Mouse (Mus musculus) yolk sac, embryonic 10.5 days (tissue): ENCODE data around the gene Gtf3c5.

Experiments used
- DNase-seq: peaks from one replicate; pipeline ENCODE4 v3.0.0-alpha.2; 2017; ENCODE audit warnings: low spot score

Gtf3c5 gene

DNA sequence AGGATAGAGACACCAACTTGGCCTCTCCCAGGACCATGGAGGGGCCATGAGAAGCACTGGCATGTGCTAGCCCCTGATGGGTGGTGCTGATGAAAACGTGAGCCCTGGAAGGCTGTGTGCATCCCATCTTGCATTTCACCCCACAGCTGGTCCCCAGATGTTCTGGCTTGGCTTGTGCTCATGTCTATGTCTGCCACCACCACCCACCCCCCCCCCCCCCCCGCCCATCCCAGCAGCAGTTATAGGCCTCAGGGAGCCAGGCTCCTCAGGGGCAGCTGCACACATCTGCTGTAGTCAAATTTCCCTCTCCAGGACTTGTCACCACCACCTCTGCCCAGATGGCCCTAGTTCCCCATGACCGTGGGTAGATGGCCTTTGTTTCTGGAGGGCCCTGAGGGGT is 13.6 kb downstream of the Gtf3c5 start:
- no peak for DNase-seq

DNA sequence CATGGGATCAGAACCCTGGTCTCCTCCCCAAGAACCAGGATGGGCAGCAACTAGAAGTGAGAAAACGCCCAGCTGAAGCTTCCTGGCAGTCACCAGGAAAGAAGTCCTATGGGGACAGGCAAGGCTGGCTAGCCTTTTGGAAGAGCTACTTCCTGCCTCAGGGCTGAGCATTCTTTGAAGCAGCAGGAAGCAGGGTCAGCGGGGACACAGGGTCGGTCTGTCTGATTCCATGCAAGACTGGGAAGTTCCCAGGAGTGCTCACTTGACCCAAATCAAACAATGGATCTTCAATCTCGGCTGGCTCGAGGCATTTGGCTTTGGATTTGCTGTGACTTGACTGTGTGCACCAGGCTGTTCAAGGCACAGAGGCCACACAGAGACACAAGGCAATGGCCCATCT is 17.0 kb downstream of the Gtf3c5 start:
- DNase-seq = no peak

DNA sequence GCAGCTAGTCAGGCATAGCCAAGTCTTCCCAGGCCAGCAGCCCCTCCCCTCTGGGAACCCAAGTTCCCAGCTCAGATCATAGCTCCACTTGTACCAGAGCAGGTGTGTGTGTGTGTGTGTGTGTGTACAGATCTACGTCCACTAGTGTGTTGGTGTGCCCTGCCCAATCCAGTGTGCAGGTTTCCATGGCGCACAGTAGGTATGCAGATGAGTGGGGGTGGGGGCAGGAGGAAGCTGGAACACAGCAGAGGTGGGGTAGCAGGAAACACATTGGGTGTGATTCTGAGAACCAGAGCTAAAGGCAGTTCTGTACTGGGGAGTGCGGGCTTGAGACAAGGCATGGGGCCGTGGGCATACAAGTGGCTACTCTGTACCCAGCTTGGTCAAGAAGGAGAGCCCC is 19.2 kb downstream of the Gtf3c5 start:
- DNase-seq = no peak

DNA sequence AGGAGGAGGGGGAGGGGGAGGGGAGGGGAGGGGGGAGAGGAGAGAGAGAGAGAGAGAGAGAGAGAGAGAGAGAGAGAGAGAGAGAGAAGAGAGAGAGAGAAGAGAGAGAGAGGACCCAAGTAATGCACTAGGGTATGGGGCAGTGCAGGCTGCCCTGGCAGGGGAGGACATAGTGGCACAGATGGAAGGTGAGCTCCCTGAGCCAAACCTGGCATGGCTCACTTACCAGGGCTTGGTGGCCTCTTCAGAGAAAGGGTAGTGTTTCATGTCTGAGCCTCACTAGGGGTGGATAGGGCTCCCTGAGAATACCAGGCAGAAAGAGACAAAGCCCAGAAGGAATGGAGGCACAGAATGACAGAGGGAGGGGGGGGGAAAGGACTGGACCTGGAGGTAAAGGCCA is 19.7 kb downstream of the Gtf3c5 start:
- no peak for DNase-seq

DNA sequence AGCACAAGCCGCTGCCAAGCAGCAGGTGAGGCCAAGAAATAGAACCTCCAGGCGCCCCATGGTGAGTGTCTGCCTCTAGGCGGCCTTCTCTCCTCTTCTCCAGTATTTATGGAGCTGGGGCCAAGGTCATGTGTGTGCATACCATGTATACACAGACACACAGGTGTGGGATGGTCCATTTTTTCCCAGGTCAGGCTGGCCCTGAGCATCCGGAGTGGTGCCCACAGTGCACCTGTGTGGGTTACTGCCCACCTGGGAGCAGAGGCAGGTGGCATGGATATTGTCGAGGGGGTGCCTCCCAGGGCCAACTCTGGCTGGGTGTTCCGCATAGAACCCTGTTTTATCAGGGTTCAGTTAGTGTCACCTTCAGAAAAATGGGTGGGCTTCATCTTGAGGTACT is 20.2 kb downstream of the Gtf3c5 start, which contains the start of gene Cel:
Gene Cel (minus strand): TSS at position 101 of the 400 bp plus-strand sequence.
- DNase-seq = no peak

DNA sequence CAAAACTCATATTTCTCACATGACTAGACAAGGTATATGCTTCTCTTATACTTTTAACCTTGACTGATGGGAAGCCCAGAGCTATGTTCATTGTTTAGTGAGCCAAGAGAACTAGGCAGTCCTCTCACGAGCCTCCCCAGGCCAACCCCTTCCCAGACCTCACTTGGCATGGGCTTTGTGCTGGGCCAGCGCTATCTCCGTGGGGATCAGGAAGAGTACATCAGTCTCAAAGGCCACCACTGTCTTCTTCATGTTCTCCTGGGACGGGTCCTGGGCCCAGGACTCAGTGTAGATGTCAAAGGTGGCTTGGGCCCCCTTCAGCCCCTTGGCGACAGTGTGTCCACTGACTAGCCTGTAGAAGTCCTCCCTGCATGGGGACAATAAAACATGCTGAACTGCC is 26.1 kb downstream of the Gtf3c5 start:
- no peak for DNase-seq

DNA sequence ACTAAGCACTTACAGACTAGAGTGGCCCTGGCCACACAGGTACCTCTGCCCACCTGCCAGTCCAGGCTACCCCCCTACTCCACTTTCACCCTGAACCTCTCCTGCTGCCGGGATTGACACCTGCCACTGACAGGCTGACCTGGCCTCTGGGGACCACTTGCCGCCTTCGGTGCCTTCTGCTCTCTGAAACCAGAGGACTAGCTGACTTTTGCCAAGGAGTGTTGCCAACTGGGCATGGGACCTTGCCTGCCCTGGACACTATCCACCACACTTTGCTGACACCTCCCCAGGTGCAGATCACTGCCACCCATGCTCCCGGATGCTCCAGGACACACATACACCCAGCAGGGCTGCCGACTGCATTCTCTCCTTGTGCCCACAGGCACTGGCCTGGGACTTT is 31.2 kb downstream of the Gtf3c5 start:
- no peak for DNase-seq

DNA sequence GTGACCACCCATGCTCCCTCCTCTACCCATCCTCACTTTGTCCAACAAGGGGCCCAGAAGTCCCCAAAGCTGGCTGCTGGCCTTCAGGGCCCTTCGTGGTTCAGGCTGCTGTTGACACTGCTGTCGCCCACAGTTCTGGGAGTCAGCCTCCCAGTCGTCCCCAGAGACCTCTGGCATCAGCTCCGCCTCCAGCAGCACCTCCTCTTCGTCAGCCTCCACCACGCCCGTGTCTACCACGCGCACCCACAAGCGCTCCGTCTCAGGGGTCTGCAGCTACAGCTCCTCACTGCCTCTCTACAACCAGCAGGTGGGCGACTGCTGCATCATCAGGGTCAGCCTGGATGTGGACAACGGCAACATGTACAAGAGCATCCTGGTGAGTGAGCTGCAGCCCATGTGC is 34.4 kb downstream of the Gtf3c5 start:
- DNase-seq = no peak

DNA sequence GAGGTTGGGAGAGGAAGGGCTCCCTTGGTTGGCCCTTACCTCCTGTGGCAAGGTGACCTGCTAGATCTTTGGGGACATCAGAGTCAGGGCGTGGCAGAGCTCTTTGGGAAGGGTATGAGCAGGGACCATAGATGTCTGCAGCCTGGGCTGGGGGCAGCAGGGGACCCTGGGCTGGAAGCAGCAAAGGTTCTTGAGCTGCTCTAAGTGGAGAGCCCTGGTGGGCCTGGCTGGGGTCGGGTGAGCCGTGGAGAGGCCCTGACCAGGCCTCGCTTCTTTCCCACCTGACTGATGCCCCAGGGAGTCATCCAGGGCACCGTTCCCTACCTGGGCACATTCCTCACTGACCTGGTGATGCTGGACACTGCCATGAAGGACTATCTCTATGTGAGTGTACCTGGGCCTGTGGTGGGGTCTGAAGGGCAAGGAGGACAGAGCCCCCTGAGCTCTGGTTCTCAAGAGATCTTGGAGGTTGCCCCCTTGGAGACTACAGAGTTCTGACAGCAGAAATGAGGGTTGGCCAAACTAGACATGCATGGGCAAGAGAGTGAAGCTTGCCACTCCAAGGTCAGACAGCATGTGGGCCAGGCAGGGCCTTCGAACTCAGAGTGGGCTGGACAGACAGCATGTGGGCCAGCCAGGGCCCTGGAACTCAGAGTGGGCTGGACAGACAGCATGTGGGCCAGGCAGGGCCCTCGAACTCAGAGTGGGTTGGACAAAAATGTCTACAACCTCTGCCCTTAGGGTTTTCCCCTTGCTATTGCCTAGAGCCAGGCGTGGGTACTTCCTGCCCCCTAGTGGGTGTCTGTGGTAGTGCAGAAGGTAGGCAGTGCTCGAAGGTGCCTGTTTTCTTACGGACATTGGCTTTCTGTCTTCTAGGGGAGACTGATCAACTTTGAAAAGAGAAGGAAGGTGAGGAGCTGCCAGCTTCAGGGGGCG is 36.0 kb downstream of the Gtf3c5 start:
- DNase-seq = peak; percentile 56

DNA sequence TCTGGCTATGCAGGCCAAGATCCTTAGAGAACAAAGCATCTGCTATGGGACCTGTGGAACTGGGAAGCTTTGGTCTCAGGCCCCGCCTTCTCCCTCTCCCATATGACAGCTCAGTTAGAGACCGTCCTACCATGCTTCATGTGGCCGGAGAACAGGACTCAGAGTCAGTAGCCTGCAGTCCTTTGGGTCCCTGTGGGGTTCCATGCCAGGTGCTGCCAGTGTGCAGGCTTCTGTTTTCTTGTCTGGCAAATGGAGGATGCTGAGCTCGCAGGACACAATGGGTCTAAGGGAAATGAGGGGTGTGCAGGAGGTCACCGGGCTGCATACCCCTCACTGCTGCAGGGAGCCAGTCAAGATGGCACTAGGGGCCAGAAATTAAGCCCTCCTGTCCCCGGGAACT is 37.0 kb downstream of the Gtf3c5 start:
- DNase-seq = no peak

DNA sequence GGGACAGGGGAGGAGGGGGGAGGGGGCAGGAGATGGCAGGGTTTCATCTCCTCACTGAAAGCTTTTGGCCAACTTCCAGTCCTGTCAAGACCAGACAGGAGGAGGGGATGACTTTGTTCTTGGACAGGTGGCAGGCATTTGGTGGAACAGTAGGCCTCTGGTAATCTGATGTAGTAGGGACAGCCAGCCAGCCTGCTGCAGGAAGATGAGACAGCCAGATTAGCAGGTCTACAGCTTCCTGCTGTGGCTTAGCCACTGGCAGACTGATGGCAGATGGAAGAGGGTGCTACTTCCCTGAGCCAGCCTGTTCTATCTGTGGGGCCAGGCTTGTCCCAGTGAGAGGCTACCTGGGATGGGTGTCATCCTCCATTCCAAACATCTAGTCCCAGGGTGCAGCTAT is 37.6 kb downstream of the Gtf3c5 start:
- DNase-seq = no peak

DNA sequence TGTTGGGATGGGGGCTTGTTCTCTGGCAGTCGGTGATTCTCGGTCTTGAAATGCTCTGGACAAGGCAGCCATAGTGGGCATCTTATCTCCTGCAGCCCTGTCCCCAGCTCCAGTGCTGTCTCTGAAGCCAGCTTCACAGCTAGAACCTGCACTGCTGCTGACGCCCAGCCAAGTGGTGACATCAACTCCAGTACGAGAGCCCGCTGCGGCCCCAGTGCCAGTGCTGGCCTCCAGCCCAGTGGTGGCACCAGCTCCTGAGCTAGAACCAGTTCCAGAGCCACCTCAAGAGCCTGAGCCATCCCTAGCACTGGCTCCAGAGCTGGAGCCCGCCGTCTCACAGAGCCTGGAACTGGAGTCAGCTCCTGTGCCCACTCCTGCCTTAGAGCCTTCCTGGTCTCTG is 39.7 kb downstream of the Gtf3c5 start:
- no peak for DNase-seq

DNA sequence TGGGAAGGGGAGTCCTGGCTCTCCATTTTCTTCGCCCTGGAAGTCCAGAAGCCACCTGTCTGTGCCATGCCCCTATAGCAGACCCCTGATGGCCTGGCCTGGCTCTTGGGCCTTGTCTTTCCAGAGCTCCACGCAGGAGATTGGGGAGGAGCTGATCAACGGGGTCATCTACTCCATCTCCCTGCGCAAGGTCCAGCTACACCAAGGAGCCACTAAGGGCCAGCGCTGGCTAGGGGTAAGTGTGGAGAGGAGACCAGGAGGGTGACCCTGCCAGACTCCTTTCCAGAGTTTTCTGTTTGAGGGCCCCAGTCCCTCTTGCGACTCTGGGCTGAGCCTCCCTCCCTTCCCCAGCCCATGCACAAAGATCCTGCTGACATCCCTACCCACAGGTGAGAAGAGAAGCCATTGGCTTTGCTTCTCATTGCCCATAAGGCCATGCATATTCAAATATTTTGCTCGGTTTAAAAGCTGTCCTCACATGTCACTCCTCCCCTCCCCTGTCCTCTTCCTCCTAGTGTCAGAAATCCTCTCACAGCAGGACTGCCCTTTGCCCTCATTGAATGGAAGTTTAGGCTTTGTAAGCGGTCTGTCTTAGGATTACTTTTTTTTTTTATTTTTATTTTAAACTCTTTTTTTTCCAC is 42.8 kb downstream of the Gtf3c5 start:
- no peak for DNase-seq

DNA sequence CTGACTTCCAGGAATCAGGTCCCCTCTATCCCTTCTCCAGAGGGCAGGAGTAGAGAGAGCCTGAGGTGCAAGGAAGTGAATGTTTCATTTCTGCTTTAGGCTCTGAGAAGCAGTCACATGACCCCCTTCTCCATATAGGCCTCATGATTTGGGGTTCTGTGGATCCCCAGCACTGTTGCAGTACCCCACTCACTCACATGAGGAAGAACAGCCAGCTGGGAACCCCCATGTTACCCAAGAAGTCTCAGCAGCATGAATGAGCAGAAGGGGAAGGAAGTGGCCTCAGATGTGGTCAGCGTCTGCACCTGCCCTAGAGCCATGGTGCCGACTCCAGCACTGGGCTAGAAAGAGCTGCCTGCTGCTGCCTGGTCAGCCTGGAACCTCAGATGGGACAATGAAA is 43.6 kb downstream of the Gtf3c5 start:
- no peak for DNase-seq

DNA sequence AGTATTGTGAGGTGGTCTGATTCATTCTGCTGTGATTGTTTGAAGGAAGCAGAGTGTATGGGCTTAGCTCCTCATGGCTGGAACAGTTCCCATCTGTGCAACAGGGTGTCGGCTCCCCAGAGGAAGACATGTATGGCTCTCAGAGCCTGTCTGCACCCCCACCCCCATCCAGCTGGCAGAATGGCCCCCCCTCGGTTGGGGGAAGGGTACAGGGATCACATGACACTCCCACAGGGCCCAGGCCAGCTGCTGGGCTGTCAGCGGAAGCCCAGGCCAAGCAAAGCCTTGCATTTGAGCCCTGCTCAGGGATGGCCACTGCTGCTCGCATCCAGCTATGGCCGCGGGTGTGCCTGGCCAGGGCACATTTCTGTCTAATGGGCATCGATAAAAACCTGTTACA is 44.3 kb downstream of the Gtf3c5 start:
- no peak for DNase-seq

DNA sequence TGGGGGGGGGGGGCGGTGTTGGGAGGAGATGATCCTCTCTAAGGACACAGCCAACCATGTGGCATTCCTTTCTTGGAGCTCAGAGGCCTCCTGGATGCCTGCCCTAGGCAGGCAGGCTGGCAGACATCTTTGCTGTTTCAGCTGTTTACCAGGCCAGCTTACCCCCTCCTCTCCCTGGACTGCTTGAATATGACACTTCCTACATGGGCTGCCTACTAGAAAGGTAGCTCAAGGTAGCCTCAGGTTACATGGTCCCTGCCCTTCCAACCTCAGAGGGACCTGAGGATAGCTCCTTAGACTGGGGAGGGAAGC is 44.8 kb downstream of the Gtf3c5 start:
- DNase-seq = no peak

DNA sequence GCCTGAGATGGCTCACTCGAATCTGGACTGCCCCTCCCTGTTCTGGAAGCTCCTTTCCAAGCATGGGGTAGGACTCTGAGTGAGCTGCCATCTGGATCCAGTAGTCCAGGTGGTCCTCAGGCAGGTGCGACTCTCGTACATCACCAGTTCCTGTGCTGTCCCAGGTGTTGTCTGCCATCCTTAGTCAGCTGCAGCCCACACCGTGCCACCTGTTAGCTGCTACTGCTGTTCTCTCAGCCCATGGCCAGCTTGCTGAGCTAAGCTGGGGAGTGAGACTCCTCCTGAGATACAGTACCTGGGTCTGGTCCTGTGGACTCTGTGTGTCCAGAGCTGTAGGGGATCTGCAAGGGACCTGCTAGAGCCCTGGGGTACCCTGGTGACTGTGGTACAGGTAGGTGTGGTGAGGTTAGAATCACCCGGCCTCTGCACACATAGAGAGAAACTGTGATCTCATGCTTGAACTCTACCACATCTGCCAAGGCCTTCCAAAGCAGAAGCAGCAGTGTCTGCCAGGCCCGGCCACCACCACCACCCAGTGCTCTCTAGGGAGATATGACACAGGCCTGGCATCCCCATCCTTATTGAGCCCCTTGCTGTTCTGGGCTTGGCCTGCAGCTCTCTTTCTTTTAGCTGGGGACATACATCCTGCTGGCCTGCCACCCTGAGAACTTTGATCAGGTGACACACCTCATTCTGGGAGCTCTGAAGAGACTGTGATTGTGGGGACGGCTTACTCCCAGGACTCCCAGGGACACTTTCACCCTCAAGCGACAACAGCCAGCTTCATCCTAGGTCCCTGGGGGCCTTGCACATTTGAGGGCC is 45.3 kb downstream of the Gtf3c5 start:
- no peak for DNase-seq

DNA sequence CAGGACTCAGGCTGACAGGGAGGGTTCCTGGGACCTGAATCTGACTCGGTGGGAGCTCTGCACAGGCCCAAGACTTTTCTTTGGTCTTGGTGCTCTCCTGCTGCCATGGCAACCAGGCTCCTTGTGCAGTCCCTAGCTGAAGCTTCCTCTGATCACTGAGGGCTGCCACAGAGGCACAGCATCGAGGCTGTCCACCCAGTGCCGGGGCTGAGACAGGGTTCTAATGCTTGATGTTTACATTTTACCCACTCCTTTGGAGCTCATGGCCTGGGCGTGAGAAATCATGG is 46.0 kb downstream of the Gtf3c5 start:
- DNase-seq = no peak

DNA sequence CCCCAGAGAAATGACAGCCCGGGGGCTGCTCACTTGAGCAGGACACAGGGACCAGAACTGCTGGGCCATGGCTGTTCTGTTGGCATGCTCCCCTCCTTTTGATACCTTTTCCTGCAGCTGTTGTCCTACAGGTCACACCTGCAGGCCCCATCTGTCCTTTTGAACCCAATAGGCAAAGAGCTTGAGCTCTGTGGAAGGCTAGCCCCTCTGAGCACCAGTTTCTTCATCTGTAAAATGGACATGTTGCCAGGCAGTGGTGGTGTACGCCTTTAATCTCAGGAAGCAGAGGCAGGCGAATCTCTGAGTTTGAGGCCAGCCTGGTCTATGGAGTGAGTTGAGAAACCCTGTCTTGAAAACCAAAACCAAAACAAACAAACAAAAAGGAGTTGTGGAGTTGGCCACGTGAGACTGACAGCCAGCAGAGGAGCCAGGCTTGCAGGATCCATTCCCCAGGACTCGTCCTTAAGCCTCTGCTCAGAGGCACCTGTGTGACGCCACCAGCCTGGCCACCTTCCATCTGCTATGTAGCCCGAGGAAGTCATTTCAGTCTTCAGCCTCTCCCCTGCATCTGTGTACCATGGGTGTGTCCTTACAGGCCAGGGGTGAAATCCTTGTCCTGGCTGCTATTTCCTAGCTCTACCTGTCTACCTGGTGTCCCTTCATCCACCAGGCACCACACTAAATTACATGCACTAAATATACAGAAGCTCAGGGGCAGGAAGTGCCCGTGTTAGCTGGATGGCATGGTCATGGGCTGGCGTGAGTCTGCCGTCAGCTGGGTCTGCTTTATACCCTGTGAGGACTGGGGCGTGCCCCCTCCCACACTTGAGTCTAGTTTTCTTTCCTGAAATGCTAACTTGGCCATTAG is 46.6 kb downstream of the Gtf3c5 start:
- DNase-seq = no peak

DNA sequence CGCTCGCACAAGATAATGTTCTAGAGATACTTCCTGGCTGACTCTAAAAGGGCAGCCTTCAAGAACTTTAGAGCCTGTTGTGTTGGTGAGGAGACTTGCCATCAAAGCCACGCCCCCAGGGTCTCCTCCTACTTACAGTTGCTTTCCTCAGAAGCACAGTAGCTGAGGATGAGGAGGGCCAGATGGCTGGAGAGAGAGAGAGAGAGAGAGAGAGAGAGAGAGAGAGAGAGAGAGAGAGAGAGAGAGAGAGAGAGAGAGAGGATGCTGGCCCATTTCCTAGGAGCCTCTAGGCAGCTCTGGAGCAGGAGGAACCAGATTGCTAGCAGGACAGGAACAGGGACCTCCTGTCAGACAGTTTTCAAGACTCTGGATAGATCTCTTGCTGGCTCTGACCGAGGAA is 47.4 kb downstream of the Gtf3c5 start:
- DNase-seq = no peak

DNA sequence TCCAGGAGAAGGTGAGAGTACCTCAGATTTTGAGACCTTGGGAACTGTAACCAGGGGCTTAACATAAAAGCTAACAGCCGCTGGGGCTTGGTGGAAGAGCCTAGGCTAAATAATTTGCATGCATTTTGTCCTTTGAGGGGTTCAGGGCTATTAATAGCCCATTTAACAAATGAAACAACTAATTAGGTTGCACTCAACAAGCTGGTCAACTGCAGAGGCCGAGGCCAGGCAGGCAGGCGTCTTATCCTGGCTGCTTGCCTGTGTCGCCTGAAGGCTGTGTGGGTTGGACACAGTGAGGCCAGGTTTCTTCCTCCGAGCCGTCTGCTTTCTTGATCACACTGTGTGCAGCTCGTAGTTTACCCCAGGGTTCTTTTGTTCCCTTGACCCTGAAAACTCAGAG is 47.9 kb downstream of the Gtf3c5 start:
- no peak for DNase-seq

DNA sequence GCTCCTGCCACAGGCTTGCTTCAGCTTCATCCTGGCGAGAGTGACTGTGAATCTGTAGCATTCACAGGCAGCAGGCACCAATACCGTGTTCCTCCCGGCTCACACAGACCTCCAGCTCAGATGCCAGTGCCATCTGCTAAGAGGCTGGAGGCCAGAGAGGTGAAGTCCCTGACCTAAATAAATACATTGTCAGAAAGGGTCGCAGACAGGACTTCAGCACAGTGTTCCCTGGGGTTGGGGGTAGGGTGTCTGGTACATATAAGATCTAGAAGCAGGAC is 48.3 kb downstream of the Gtf3c5 start:
- no peak for DNase-seq
